Mouse (Mus musculus): Measurements from ENCODE around the gene Ergic1.

DNA sequence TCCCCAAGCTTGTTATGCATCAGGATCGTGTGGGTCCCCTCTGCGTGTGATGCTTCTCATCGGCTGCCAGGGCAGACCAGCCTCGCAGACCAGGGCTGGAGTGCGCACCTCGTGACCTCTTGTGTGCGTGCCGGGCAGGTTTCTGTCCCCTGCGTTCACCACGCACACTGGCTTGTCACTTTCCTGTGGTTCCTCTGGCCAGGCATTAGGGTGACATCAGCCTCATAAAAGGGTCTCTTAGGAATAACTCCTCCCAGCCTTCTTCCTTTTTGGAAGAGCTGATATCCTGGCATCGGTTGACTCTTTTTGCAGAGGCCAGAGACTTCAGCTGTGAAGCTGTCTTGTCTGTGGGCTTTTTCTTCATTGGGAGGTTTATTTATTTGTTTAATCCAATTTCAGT, 12.8 kb downstream of the Ergic1 start:
- TF ChIP-seq POLR2A (IDR thresholded peaks at IDR 0.05; ENCODE audit: control insufficient read depth, extremely low read depth, insufficient read depth, low read length, poor library complexity) (no peak), CTCF (IDR thresholded peaks at IDR 0.05; ENCODE audit: borderline replicate concordance, control insufficient read depth, extremely low read depth, insufficient read depth, low read length, poor library complexity) (no peak)

All from thymus, adult 2 months (tissue).